Mouse (Mus musculus) left cerebral cortex, postnatal 14 days (tissue): ENCODE data around the gene Sumo2. TPM values are rescaled to one million over a fixed set of nuclear protein-coding genes. Genes with fewer than 3 reads are reported as not detected.
"Not testable (repeated sequence)": the region's sequence is repeated elsewhere in the genome, so short reads cannot be mapped to it uniquely, and the experiment has no call there.

ENCODE experiments used
- DNase-seq, 2 experiments: peaks; one replicate each; pipeline ENCODE4 v3.0.0; 2021 to 2022; ENCODE audit warnings: low spot score in 2 of 2, mixed read lengths in 1 of 2
- intact Hi-C: fragments of 180-260 bp; cut with DNase I; formaldehyde crosslinking; loops from one replicate; pipeline ENCODE4 v1.15.1; 2025
- total RNA-seq, 2 experiments: library from RNA; stranded (reverse); gene quantifications; 2 replicates each; pipeline ENCODE4 v1.2.3; 2021

Gene Sumo2
- total RNA-seq, 2 experiments from 2014 or later: 338 to 354 TPM

- intact Hi-C loops: loop anchor here (2.0 to 10.0 kb wide), 2 partner anchors 45 to 113 kb away; partner anchors contain the start of genes Gga3, Mrps7 and Sumo2
- DNase-seq: peak; percentile 84 to 91
Measured at GRCm38 (mm10) chr11:115491356-115492083, 44.6 kb downstream of the Sumo2 start, which contains the start of gene Nt5c. Nt5c (minus strand) TSS chr11:115491862.

GRCm38 (mm10) chr11:115490441-115491355, 45.4 kb downstream of the Sumo2 start:
- DNase-seq: no peak
- intact Hi-C loops: loop anchor here (2.0 to 10.0 kb wide), 2 partner anchors 46 to 114 kb away; partner anchors contain the start of genes Gga3, Mrps7 and Sumo2

GRCm38 (mm10) chr11:115488551-115489104, 47.4 kb downstream of the Sumo2 start:
- no peak for DNase-seq
- intact Hi-C loops: loop anchor here (10.0 kb wide), 1 partner anchor 96 kb away; no protein-coding TSS in a partner anchor

GRCm38 (mm10) chr11:115485155-115485554, 50.9 kb downstream of the Sumo2 start:
- intact Hi-C loops: loop anchor here (10.0 kb wide), 1 partner anchor 100 kb away; no protein-coding TSS in a partner anchor
- no peak for DNase-seq

- intact Hi-C loops: loop anchor here (10.0 kb wide), 1 partner anchor 101 kb away; no protein-coding TSS in a partner anchor
- DNase-seq: peak; percentile 85 to 88
Measured at GRCm38 (mm10) chr11:115483726-115484125, 52.4 kb downstream of the Sumo2 start.

- intact Hi-C loops: loop anchor here (10.0 kb wide), 1 partner anchor 102 kb away; no protein-coding TSS in a partner anchor
- no peak for DNase-seq
Measured at GRCm38 (mm10) chr11:115483278-115483677, 52.8 kb downstream of the Sumo2 start.

- peak; percentile 67 to 85 for DNase-seq
- intact Hi-C loops: loop anchor here (10.0 kb wide), 1 partner anchor 103 kb away; no protein-coding TSS in a partner anchor
Measured at GRCm38 (mm10) chr11:115481553-115482259, 54.4 kb downstream of the Sumo2 start.

GRCm38 (mm10) chr11:115478296-115478938, 57.7 kb downstream of the Sumo2 start:
- DNase-seq: no peak
- intact Hi-C loops: no loop called here

GRCm38 (mm10) chr11:115477388-115477787, 58.7 kb downstream of the Sumo2 start:
- DNase-seq, intact Hi-C loops: not testable (repeated sequence)

GRCm38 (mm10) chr11:115476630-115477029, 59.4 kb downstream of the Sumo2 start:
- DNase-seq, intact Hi-C loops: not testable (repeated sequence)

GRCm38 (mm10) chr11:115475758-115476237, 60.3 kb downstream of the Sumo2 start:
- intact Hi-C loops: loop anchor here (2.0 kb wide), 2 partner anchors 47 to 55 kb away; partner anchors contain the start of gene Kctd2
- no peak for DNase-seq

- peak; percentile 94 for DNase-seq
- intact Hi-C loops: loop anchor here (2.0 kb wide), 2 partner anchors 46 to 54 kb away; partner anchors contain the start of gene Kctd2
Measured at GRCm38 (mm10) chr11:115475025-115475757, 60.9 kb downstream of the Sumo2 start, which contains the start of gene Armc7. Armc7 (plus strand) TSS chr11:115475667.

GRCm38 (mm10) chr11:115473626-115474275, 62.3 kb downstream of the Sumo2 start:
- intact Hi-C loops: loop anchor here (2.0 kb wide), 3 partner anchors 45 to 115 kb away; partner anchors contain the start of gene Kctd2
- peak; percentile 98 to 99 for DNase-seq
